Mouse (Mus musculus) ES-Bruce4 (cell line): ENCODE results near the gene Timm44. TPM values are rescaled to one million over a fixed set of nuclear protein-coding genes. Genes with fewer than 3 reads are reported as not detected.
"Not testable (repeated sequence)": the region's sequence is repeated elsewhere in the genome, so short reads cannot be mapped to it uniquely, and the experiment has no call there.

Experiments
- H3K27ac ChIP-seq: 2 replicates; pipeline ENCODE4 v1.5.1; 2012; ENCODE audit warnings: low read length, inconsistent platforms; ENCODE audit not compliant: insufficient read depth
- H3K27me3 ChIP-seq: 2 replicates; pipeline ENCODE4 v1.6.1; 2012; ENCODE audit warnings: mild to moderate bottlenecking, low read length, inconsistent platforms; ENCODE audit not compliant: control insufficient read depth, poor library complexity, insufficient read depth, severe bottlenecking
- H3K36me3 ChIP-seq: 2 replicates; pipeline ENCODE4 v1.6.1; 2012; ENCODE audit warnings: inconsistent platforms, mild to moderate bottlenecking, low read length, moderate library complexity; ENCODE audit not compliant: control insufficient read depth, poor library complexity, insufficient read depth, severe bottlenecking
- H3K4me1 ChIP-seq: one replicate; pipeline ENCODE4 v1.8.1; 2011; ENCODE audit warnings: low read length; ENCODE audit not compliant: control insufficient read depth, insufficient read depth
- H3K4me3 ChIP-seq: 2 replicates; pipeline ENCODE4 v1.5.1; 2011; ENCODE audit warnings: low read depth, mild to moderate bottlenecking, low read length
- H3K9ac ChIP-seq: 2 replicates; pipeline ENCODE4 v1.6.1; 2012; ENCODE audit warnings: low read depth, mild to moderate bottlenecking, inconsistent platforms; ENCODE audit not compliant: poor library complexity, severe bottlenecking
- H3K9me3 ChIP-seq: replicated peaks from 2 replicates; pipeline ENCODE4 v1.6.1; 2012; ENCODE audit warnings: mild to moderate bottlenecking, low read length, inconsistent platforms; ENCODE audit not compliant: control insufficient read depth, poor library complexity, insufficient read depth, severe bottlenecking
- CTCF ChIP-seq: IDR thresholded peaks from one replicate; pipeline ENCODE4 v1.8.1; 2011; ENCODE audit warnings: low read depth, low read length
- EP300 ChIP-seq: IDR thresholded peaks from 2 replicates; pipeline ENCODE4 v1.6.1; 2011; ENCODE audit warnings: low read depth, low read length; ENCODE audit not compliant: insufficient read depth
- POLR2A ChIP-seq: IDR thresholded peaks from one replicate; pipeline ENCODE4 v1.8.1; 2011; ENCODE audit warnings: low read length; ENCODE audit not compliant: insufficient read depth
- polyA plus RNA-seq: library from polyadenylated mRNA; stranded (reverse); fragments of >200 nt; gene quantifications from 2 replicates; pipeline ENCODE4 v1.2.4, GENCODE M21; 2011; ENCODE audit warnings: low read depth; ENCODE audit not compliant: missing spikeins, insufficient read depth, insufficient read length

Timm44 gene
- polyA plus RNA-seq, 1 experiment, result 103 TPM

DNA sequence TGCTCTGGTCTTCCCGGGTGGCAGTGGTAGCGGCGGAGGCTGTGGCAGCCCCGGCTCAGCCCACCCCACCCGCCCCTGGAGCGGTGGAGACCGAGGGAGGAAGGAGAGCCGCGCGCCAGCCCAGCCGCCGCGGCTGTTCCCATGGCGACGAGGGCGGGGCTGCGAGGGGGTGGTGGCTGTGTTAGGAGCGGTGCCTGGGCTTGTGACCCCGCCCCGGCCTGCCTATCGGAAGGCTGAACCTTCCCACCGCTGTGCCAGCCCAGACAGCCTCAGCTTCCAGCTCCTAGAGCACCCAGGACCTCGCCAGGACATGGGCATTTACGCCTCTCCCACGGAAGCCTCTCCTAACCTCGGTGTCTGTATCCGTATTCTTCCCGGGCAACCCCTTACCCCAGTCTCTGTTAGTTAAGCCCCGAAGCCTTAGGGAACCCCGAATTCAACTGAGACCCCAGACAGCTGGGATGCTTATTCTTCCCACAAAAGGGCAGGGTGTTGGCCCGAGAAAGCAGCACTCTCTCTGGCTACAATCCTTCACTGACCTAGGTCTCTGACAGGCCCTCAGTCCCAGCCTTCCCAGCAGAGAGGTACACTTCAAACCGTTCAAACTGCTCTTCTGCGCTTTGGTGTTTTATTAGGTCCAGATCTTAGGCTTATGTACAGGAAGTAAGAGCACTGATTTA, 16.4 kb downstream of the Timm44 start, which contains the start of gene Ctxn1:
Ctxn1 (minus strand) TSS at position 150 of the 680 bp plus-strand sequence.
- no peaks in the 10 kb centered on the region for H3K9me3 ChIP-seq
- peak within 1 kb of the TSS; percentile 51 for H3K9ac ChIP-seq
- no peaks in the 10 kb centered on the region for H3K27me3 ChIP-seq
- peaks cover 1% of the 10 kb centered on the region for H3K4me1 ChIP-seq
- peaks cover 50% of the 10 kb centered on the region for H3K36me3 ChIP-seq
- TF ChIP-seq CTCF, result no peak
- TF ChIP-seq POLR2A, result no peak
- TF ChIP-seq EP300, result no peak
- peak within 1 kb of the TSS; percentile 70 for H3K4me3 ChIP-seq
- H3K27ac ChIP-seq, result peak within 1 kb of the TSS; percentile 79

DNA sequence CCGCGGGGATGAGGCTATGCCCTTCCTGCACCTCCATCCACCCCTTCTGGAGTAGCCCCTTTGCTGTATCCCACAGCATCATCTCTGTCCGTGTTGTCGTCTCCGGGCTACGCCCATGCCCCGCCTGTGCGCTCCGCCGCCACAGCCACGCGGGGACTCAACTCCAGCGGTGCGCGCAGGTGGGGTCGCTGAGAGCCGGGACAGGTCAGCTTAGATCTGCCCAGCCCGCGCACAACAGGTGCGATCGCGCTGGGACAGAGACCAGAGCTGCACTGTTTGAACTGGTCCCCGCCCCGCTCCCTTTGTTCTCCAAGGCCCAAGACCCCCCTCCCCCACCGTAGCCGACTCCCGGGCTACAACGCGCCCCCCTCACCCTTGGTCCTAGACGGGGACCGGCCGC, 17.0 kb downstream of the Timm44 start:
- peak overlapping the region; percentile 70 for H3K4me3 ChIP-seq
- H3K27ac ChIP-seq, result peak overlapping the region; percentile 34; the same call in 1 of the 2 replicates
- no peaks in the 10 kb centered on the region for H3K9me3 ChIP-seq
- peaks cover 1% of the 10 kb centered on the region for H3K4me1 ChIP-seq
- no peaks in the 10 kb centered on the region for H3K27me3 ChIP-seq
- peaks cover 44% of the 10 kb centered on the region for H3K36me3 ChIP-seq
- TF ChIP-seq POLR2A (no peak), EP300 (no peak), CTCF (no peak)
- peak overlapping the region; percentile 51 for H3K9ac ChIP-seq

DNA sequence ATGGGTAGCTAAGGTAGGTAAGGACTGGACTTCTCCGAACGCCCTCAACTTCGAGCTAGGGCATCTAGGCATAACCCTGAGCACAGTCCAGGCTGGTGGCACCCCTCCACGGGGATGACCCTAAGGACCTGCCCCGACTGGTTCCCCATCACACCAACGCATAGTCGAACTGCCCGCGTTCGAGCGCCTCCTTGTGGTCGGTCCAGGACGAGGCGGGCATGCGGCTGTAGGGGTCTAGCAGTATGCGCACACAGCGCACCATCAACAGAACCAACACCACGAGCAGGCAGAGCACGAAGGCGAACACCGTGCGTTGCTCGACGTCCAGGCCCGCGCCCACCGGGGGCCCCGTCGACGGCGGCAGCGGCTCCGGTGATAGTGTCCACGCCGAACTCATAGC, 17.5 kb downstream of the Timm44 start:
- Histone ChIP-seq H3K36me3 (peaks cover 42% of the 10 kb centered on the region), H3K27ac (peak overlapping the region; percentile 34; the same call in 1 of the 2 replicates), H3K9ac (peak overlapping the region; percentile 51), H3K4me1 (peaks cover 1% of the 10 kb centered on the region), H3K27me3 (no peaks in the 10 kb centered on the region), H3K4me3 (peak overlapping the region; percentile 70), H3K9me3 (no peaks in the 10 kb centered on the region)
- TF ChIP-seq CTCF (peak; percentile 98), POLR2A (no peak), EP300 (0 out of 2 replicates have a peak, but pooled peaks have one; percentile 50)

DNA sequence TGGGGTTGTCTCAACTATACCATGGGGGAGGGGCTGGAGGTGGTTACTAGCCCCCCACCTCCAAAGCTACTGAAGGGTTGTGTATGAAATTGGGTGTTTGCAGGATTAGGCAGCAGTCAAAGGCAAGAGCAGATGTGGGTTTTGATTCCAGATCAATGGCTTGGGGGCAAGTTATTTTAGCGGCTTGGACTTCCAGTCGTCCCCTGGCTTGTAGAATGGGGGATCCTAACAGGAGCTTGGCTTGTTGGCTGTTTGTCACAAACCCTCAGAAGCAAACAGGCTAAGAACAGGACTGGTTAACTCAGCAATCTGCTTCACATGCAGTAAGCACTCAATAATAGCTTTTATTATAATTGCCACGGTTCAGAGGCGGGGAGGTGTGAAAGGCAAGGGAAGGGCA, 18.4 kb downstream of the Timm44 start:
- no peak overlapping the region for H3K27ac ChIP-seq
- H3K27me3 ChIP-seq, result no peaks in the 10 kb centered on the region
- H3K4me3 ChIP-seq, result no peak overlapping the region
- H3K9ac ChIP-seq, result peak overlapping the region; percentile 51; the same call in 1 of the 2 replicates
- no peaks in the 10 kb centered on the region for H3K9me3 ChIP-seq
- TF ChIP-seq POLR2A (no peak), CTCF (no peak), EP300 (no peak)
- peaks cover 33% of the 10 kb centered on the region for H3K36me3 ChIP-seq
- peaks cover 1% of the 10 kb centered on the region for H3K4me1 ChIP-seq

GRCm38 (mm10) chr8:4256911-4257310, 18.8 kb downstream of the Timm44 start:
- no peak overlapping the region for H3K4me3 ChIP-seq
- TF ChIP-seq POLR2A (no peak), EP300 (no peak), CTCF (no peak)
- H3K36me3 ChIP-seq, result peaks cover 29% of the 10 kb centered on the region
- H3K9me3 ChIP-seq, result no peaks in the 10 kb centered on the region
- peaks cover 1% of the 10 kb centered on the region for H3K4me1 ChIP-seq
- H3K27ac ChIP-seq, result no peak overlapping the region
- no peaks in the 10 kb centered on the region for H3K27me3 ChIP-seq
- no peak overlapping the region for H3K9ac ChIP-seq

DNA sequence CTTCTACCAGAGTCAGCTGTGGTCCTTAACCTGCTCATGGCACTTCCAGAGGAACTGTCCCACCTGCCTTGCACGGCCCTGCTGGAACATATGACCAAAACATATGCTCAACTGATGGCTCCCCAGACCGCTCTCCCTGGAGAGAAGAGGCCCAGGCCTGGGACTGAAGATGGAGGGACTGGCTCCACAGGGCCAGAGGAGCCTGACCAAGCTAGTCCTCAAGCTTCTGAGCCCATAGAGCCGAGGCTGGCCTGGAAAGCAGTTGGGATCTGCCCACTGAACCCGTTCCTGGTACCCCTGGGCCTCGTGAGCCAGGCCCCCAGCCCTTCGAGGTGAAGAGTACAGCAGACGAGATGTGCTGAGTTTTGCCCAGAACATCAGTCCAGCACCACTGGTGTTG, 20.2 kb downstream of the Timm44 start:
- H3K9me3 ChIP-seq, H3K9ac ChIP-seq, H3K27me3 ChIP-seq, H3K4me3 ChIP-seq, H3K27ac ChIP-seq, H3K4me1 ChIP-seq: not testable (repeated sequence)
- H3K36me3 ChIP-seq, result peaks cover 21% of the 10 kb centered on the region
